Mouse (Mus musculus) mature B cell (primary cell): ENCODE results near the gene Clasp1.

ENCODE experiments used
- in situ Hi-C: fragments of 300-500 bp; cut with MboI; formaldehyde crosslinking; loops from 2 replicates; pipeline ENCODE4 v1.14.3; 2019

The Clasp1 gene

DNA sequence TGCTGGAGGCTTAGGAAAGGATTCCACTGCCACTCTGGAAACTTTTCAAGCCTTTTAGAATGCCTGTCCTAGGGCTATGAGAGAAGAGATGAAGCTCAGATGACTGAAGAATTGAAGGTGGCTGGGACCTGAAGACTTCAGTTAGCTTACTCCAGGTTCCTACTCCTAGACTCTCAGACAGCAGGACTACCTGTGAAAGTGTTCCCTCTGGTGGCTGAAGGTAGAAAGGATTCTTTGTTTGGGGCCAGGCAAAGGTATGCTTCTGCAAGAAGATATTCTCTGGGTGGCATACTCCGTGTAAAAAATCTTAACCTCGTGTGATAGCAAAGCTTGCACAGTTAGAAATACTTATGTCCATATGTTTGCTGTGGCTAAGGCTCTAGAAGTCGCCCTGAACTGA lies 104.0 kb downstream of the Clasp1 start:
- in situ Hi-C loops: no loop called here

DNA sequence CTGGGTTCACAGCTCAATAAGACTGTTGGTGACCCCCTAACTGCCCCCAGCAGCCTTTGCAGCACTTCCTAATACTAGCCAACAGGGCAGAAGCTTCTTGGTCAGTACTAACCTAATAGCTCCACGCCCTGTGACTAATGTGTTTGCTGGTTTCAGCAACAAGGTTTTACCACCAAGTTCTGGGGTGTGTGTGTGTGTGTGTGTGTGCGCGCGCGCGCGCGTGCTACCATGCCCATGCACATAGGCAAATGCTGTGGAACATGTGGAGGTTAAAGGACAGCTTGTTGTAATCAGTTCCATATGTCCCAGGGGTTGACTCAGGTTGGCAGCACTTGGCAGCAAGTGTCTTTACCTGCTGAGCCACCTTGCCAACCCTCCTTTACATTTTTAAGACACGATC lies 105.7 kb downstream of the Clasp1 start:
- in situ Hi-C loops: no loop called here

DNA sequence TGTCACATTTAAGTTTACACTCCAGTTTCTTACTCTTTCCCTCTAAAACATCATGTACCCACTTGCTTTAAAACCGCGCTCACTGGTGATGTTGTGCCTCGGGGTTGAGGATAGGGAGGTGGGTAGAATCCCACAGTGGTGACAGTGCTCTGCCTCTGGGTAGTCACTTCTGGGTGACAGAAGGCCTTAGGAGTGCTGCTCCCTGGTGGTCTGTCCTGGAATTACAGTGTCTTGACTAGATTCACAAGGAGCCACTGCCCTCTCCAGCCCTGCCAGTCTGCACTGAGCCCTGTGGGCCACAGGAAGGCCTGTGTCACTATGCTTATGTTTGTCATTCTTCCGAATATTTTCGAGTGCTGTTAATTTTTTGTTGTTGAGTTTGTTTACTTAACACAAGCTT lies 109.5 kb downstream of the Clasp1 start:
- in situ Hi-C loops: no loop called here

DNA sequence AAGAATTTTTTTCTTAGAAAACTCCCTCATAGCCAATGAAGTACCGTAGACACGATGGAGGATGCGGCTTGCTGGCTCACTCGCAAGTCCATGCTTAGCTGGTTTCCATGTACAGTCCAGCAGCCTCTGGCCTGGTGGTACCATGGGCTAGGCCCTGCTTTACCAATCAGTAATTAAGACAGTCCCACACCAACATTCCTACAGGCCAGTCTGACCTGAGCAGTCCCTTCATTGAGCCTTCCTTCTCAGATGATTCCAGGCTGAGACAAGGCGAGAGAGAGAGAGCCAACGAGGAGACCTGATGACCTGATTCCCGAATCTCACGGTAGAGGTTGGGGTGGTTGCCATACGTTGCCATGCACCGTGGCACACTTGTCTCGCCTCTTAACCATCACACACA lies 111.7 kb downstream of the Clasp1 start:
- in situ Hi-C loops: no loop called here

DNA sequence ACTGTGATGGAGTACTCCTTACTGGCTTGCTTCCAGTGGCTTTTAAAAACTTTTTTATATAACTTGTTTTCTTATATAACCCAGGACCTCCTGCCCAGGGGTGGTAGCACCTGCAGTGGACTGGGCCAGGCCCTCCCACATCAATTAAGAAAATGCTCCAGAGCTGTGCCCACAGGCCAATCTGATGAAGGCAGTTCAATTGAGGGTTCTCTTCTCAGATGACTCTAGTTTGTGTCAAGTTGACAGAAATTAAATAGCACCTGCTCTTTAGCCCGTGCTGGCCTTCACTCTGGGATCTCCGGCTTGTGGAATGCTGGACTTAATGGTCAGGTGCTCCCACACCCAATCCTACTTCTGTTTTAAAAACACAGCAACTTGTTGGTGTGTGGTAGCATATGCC lies 112.8 kb downstream of the Clasp1 start:
- in situ Hi-C loops: no loop called here

DNA sequence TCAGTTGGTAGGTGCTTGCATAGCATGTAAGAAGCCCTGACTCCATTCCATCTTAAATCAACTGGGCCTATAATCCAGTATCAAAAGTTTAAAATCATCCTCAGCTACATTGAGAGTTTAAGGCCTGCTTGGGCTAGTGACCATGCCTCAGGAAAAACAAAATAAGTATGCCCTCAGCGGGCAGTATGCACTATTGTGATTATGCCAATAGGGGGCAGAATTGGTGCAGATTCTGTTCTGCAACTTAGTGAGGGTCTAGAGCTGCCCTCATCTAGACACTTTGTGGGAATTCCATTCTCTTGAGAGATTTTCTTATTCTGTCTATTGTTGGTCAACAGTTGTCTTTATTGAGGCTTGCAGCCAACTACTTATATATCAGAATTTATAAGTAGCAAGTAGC lies 116.9 kb downstream of the Clasp1 start:
- in situ Hi-C loops: no loop called here

DNA sequence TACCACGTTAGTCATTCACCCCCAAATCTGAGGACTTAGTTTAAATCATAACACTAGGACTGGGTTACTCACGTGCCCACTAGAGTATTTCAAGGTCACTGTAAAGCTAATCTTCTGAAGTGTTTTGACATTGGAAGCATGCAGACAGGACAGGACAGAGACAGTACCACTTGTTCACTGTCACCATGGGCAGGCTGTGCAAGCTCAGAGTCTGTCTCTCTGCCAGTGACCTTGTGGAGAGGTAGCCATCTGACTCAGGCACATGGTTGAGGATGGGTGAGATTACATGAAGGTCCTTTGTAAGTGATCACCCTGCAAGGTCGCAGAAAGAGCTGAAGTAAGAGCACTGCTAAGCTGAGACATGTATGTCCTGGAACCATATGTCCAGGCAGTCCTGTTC lies 122.1 kb downstream of the Clasp1 start:
- in situ Hi-C loops: no loop called here

DNA sequence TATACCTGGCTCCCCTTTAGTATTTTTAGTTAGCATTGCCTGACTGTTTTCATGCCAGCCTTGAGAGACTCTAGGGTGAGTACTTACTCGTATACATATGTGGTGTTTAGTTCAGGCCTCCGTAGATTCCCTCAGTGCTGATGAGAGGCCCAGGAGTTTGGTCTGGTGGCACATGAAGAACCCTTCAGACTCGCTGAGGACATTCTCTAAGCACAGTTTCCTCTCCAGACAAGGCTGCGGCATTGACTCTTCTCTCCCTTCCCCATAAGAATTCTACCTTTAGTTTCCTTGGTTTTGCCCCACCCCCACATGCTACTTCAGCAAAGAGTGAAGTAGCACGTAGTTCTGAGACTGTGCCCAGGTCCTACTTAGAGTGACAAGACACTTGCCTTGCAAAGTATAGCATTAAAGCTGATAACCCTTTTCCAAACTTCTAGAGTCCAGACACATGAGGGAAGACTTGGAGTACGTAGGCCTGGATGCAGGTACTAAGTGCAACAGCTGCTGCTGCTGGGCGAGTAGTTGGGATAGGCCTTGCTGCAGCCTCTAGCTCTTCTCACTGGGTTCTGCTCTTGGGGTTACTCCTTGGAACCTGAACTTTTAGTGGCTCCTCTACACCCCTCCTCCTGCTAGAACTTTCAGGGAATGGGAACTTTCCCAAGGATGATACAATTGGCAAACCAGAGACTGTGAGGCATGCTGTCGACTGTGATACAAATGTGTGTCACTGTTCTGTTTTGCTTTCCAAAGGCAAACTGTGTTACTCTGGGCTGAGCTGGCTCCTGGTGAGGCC lies 123.1 kb downstream of the Clasp1 start:
- in situ Hi-C loops: no loop called here

DNA sequence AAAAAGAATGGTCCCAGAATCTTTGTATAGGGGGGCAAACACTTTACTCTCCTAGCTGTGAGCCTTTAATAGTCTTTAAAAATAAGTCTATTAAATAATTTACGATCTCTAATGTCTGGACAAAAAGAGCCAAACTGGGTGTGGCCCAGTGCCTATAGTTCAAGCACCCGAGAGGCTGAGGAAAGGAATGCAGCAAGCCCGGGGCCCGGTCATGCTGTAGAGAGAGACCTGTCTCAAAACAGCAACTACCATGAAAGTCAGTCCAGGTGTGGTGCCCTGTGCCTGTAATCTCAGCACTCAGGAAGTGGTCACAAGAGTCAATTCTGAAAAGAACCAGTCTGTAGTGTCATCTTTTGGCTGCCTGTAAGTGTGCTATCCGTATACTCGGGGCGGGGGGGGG lies 127.4 kb downstream of the Clasp1 start:
- in situ Hi-C loops: no loop called here

DNA sequence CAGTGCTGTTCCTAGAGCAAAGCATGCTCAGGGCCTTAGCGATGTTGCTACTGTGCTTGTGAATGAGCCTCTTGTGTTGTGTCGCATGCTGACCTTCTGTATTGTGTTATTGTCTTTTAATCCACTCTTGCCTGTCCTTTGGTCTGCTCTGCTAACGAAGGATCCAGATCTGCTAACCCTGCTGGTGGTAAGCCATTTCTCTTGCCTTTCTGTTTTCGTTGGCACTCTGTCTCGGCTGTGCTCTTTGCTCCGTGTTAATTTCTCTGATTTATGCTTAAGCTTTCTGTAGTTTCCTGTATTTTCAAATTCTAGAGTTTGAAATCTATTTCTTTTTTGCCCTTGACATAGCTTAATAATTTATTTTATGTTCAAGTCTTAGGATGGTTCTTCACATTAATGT lies 134.3 kb downstream of the Clasp1 start:
- in situ Hi-C loops: no loop called here

DNA sequence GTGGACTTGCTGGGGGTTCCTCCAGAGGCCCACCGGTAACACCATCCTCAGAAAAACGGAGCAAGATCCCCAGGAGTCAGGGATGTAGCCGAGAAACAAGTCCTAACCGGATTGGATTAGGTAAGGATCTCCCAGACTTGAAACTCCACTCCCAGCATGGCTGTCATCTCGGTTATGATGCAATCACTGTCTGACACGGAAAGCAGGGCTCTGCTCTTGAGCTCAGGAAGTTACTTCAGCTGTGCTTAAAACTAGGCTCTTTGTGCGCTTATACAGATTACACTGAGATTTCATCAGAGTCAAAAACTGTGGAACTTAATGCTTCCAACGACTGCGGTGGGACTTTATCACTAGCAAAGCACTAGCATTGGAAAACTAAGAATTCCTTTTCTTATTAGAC lies 136.5 kb downstream of the Clasp1 start:
- in situ Hi-C loops: no loop called here

DNA sequence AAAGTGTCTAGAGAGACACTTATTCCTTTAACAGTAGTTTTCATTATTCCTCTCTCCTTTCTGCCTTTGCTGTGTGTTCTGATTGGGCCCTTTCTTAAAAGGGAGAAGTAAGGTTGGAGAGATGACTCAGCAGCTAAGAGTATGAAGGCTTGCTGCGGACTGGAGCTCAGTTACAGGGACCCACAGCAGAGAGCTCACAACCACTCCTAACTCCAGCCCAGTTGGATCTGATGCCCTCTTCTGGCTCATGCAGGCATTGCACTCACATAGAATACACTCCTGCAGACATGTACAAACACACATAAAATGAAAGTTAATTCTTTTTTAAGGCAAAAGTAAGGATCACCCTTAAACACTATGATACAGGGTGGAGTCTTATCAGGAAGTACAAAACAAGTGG lies 140.4 kb downstream of the Clasp1 start:
- in situ Hi-C loops: no loop called here

DNA sequence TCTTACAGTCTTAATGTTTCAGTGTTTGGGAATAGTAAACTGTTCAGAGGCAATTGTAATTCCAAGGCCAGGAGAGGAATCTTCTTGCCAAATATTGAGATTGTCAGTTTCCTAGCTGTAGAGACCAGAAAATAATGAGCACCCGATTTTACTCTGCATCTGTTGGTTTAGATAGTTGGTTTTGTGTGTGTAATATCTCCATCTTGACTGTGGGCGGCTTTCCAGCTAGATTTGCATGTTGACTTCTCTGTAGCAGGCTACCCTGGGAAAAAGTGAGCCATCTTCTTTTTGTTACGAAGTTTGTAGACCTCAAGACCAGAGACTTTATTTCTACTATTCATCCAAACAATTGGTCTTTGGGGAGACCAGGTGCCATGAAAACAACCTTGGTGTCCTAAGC lies 142.4 kb downstream of the Clasp1 start:
- in situ Hi-C loops: no loop called here

DNA sequence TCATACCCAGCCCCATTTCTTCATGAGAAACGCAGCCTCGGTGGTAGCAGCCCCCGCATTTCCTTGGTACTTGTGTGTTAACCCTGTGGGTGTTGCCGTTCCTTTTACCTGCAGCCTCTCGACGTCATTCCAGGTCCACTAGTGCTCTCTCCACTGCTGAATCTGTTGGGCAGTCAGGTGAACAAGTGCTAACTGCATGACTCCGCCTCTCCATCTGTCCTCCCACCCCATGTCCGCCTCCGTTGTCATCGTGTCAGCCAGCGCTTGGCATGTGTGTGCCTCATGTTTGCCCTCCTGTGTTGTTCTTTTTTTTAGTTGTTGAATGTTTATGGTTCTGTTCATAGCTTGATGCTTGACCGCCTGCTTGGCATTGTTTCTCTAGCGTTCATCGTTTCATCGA lies 147.2 kb downstream of the Clasp1 start:
- in situ Hi-C loops: no loop called here

DNA sequence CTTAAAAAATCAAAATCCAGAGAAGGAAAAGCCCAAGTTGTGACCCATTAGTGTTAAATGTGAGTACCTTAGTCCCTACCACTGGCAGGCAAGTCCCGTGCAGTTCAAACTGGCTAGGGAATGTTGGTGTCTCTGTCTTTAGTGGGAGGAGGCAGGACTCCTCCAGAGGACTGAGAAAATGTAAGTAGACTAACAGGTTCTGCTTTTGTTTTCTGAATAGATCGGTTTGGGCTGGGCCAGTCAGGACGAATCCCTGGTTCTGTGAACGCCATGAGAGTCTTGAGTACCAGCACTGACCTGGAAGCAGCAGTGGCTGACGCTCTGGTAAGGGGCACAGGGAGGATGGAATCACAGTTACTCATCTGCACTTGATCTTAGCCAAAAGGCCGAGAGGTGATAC lies 150.2 kb downstream of the Clasp1 start:
- in situ Hi-C loops: no loop called here

DNA sequence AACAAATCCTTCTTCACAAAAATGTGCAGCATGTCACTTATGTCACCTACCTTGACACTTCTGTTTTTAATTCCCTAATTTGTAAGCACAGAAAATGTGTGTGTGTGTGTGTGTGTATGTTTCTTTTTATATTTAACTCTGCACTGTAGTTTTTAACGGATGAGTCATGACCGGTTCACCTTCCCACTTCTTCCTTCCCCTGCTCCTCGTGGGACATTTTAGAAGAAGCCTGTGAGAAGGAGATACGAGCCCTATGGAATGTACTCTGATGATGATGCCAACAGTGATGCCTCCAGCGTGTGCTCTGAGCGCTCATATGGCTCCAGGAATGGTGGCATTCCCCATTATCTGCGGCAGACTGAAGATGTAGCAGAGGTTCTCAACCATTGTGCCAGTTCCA lies 154.0 kb downstream of the Clasp1 start:
- in situ Hi-C loops: no loop called here

DNA sequence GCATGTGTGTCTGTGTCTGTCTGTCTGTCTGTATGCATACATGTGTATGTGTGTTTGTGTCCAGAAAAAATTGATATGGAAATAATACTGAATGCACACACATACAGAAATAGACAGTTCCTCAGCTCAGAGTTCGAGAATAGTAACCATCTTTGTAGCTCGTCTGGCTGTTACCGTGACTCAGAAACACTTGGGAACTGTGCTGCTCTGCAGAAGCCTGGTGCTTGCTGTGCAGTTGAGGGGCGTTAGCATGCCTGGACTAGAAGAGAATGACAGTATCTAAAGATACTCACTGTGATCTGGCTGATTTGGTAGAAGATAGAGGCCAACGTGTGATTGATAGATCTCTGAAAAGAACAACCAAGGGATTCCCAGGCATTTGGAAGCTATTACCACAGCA lies 159.9 kb downstream of the Clasp1 start:
- in situ Hi-C loops: no loop called here

DNA sequence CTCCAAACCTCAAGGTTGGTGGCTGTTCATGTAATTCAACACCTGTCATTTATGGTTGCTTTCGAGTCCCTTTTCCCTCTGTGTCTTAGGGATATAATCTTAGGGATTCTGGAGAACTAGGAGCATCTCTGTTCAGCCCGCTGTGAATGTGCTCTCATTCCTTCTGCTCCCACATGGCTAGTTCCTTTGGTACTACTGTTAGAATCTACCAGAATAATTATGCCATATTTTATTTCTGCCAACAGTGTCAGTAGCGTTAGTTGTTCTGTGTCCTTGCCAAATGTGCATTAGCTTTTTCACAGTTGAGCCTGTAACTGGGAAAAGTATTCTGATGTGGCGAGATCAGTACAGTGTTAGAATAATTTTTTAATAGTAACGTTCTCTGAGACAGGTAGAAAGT lies 162.3 kb downstream of the Clasp1 start:
- in situ Hi-C loops: no loop called here

DNA sequence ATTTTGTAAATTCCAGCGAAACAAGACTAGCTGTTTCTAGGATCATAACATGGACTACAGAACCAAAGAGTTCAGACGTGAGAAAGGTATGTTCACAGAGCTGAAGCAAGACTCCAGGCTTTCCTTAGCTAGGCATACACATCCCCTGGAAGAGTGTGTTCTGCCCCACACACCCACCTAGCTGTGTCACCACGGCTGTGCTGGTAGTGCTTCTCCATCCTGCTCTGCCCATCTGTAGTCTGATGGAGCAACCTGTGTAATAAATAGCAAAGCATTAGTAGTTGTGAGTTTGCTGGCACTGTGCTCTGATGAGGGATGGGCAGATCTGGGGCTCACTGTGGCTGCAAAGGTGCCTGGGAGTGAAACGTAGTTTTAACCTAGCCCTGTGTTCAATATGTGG lies 163.2 kb downstream of the Clasp1 start:
- in situ Hi-C loops: no loop called here

DNA sequence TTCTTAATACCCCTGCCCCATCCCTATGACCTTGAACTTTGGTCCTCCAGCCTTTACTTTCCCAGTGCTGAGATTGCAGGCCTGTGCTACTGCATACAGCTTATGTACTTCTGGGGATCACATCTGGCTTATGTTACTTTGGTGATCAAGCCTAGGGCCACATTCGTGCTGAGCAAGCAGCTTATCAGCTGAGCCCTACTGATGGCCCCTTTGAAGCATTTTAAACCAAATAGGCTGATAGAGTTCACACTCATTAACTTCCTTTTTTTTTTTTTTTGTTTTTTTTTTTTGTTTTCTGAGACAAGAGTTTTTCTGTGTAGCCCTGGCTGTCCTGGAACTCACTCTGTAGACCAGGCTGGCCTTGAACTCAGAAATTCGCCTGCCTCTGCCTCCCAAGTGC lies 164.2 kb downstream of the Clasp1 start:
- in situ Hi-C loops: no loop called here

DNA sequence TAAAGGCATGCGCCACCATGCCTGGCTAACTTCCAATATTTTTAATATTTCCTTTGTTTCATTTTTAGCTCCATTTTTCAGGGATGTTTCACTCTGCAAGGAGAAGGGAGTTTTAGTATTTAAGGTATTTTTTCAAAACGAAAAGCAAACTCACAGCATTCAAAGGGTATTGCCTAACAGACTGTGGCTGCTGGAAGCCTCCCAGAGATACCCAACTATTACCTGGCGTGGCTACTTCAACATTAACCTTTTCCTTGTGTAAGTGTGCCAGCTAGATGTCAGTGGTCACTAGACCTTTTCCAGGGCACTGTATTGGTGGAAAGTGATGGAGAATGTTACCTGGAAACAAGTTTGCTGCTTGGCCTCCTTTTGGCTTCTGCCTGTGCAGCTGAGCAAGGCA lies 164.6 kb downstream of the Clasp1 start:
- in situ Hi-C loops: no loop called here

DNA sequence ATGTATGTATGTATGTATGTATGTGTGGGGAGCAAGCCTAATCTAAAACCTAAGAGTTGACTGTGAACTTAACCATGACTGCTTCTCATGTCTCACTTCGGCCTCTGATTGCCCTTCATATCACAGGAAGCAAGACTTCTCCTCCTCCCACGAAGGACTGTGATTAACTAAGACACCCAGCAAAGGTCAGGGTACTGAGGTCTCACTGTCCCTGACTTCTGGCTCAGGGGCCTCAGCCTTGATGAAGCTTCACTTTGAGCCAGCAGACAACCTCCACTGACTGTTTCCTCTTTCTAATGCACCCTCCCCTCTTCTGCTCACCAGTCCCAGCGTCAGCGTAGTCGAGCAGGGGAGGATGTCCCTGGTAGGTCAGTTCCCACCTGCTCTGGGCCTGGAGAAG lies 166.1 kb downstream of the Clasp1 start:
- in situ Hi-C loops: no loop called here

DNA sequence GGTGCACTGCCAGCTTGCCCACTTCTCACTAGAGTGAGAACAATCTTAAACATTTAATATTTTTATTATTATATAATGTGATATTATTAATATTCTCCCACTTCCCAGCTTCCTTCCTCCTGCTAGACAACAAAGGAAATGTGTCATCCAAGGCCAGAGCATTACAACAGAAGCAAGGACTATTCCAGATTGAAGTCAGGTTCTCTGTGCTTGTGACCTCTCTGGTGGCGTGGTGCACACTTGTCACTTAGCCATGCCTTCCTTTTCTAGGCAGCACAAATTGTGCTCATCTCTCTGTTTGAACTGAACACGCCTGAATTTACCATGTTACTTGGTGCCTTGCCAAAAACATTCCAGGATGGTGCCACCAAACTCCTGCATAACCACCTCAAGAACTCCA lies 170.9 kb downstream of the Clasp1 start:
- in situ Hi-C loops: no loop called here

DNA sequence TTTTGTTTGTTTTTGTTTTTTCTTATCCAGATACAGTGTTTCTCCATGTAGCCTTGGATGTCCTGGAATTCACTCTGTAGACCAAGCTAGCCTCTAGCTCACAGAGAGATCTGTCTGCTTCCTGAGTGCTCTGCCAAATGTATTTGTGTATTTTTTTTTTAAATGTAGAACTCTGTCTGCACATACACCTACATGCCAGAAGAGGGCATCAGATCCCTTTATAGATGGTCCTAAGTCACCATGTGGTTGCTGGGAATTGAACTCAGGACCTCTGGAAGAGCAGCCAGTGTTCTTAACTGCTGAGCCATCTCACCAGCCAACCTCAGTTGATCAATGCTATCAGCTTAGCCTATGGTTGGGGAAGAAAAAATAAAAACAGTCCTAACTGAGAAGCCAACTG lies 175.7 kb downstream of the Clasp1 start:
- in situ Hi-C loops: no loop called here
